Mouse (Mus musculus): ENCODE measurements around the gene Cmtm2a.
"Not testable (repeated sequence)": the region's sequence is repeated elsewhere in the genome, so short reads cannot be mapped to it uniquely, and the experiment has no call there.

Gene Cmtm2a

GRCm38 (mm10) chr8:104301577-104301976, 8.6 kb upstream of the Cmtm2a start:
- not testable (repeated sequence) for DNase-seq (ENCODE audit: low spot score in 2 of 2)

GRCm38 (mm10) chr8:104294396-104294795, 1.4 kb upstream of the Cmtm2a start:
- DNase-seq (ENCODE audit: low spot score in 2 of 2) = no peak

GRCm38 (mm10) chr8:104268937-104269440, 24.0 kb downstream of the Cmtm2a start:
- DNase-seq (ENCODE audit: low spot score in 2 of 2) = no peak

GRCm38 (mm10) chr8:104268368-104268767, 24.6 kb downstream of the Cmtm2a start:
- no peak for DNase-seq (ENCODE audit: low spot score in 2 of 2)

- DNase-seq (ENCODE audit: low spot score in 2 of 2) = not testable (repeated sequence)
Measured at GRCm38 (mm10) chr8:104264271-104264935, 28.6 kb downstream of the Cmtm2a start.

- DNase-seq (ENCODE audit: low spot score in 2 of 2) = not testable (repeated sequence)
Measured at GRCm38 (mm10) chr8:104261802-104262201, 31.2 kb downstream of the Cmtm2a start.

GRCm38 (mm10) chr8:104253016-104253415, 40.0 kb downstream of the Cmtm2a start:
- no peak for DNase-seq (ENCODE audit: low spot score in 2 of 2)

GRCm38 (mm10) chr8:104251461-104251860, 41.5 kb downstream of the Cmtm2a start:
- DNase-seq (ENCODE audit: low spot score in 2 of 2) = no peak

GRCm38 (mm10) chr8:104250439-104251367, 42.3 kb downstream of the Cmtm2a start, which contains the start of gene Cklf:
Gene Cklf (plus strand): TSS chr8:104250861.
- peak; percentile 53 to 62 for DNase-seq (ENCODE audit: low spot score in 2 of 2)

- no peak for DNase-seq (ENCODE audit: low spot score in 2 of 2)
Measured at GRCm38 (mm10) chr8:104249442-104249996, 43.5 kb downstream of the Cmtm2a start.

GRCm38 (mm10) chr8:104248276-104248675, 44.7 kb downstream of the Cmtm2a start, which contains the start of gene Tk2:
Gene Tk2 (minus strand): TSS chr8:104248558.
- peak; percentile 38 to 58 for DNase-seq (ENCODE audit: low spot score in 2 of 2)

- DNase-seq (ENCODE audit: low spot score in 2 of 2) = no peak
Measured at GRCm38 (mm10) chr8:104247908-104248275, 45.1 kb downstream of the Cmtm2a start.

- DNase-seq (ENCODE audit: low spot score in 2 of 2) = no peak
Measured at GRCm38 (mm10) chr8:104247054-104247907, 45.7 kb downstream of the Cmtm2a start.

GRCm38 (mm10) chr8:104246621-104247020, 46.4 kb downstream of the Cmtm2a start:
- DNase-seq (ENCODE audit: low spot score in 2 of 2) = no peak

- no peak for DNase-seq (ENCODE audit: low spot score in 2 of 2)
Measured at GRCm38 (mm10) chr8:104242038-104242644, 50.8 kb downstream of the Cmtm2a start.

GRCm38 (mm10) chr8:104239418-104239861, 53.5 kb downstream of the Cmtm2a start:
- DNase-seq (ENCODE audit: low spot score in 2 of 2) = no peak

GRCm38 (mm10) chr8:104234573-104234972, 58.4 kb downstream of the Cmtm2a start:
- DNase-seq (ENCODE audit: low spot score in 2 of 2) = no peak

GRCm38 (mm10) chr8:104232919-104233318, 60.1 kb downstream of the Cmtm2a start:
- DNase-seq (ENCODE audit: low spot score in 2 of 2) = no peak

GRCm38 (mm10) chr8:104232039-104232438, 60.9 kb downstream of the Cmtm2a start:
- DNase-seq (ENCODE audit: low spot score in 2 of 2) = no peak
